Mouse (Mus musculus) megakaryocyte, embryonic 14.5 days (primary cell): Measurements from ENCODE around the gene Asprv1.
A peak's percentile ranks its signal among the peaks of the same experiment; 100 is the strongest.

ENCODE experiments used
- FLI1 ChIP-seq: IDR thresholded peaks from 2 replicates; pipeline ENCODE4 v1.6.1; 2012; ENCODE audit warnings: low read length, inconsistent platforms, mixed read lengths
- GATA1 ChIP-seq: IDR thresholded peaks from 3 replicates; pipeline ENCODE4 v1.6.1; 2012; ENCODE audit warnings: mixed read lengths, low read length, inconsistent platforms, borderline replicate concordance

DNA sequence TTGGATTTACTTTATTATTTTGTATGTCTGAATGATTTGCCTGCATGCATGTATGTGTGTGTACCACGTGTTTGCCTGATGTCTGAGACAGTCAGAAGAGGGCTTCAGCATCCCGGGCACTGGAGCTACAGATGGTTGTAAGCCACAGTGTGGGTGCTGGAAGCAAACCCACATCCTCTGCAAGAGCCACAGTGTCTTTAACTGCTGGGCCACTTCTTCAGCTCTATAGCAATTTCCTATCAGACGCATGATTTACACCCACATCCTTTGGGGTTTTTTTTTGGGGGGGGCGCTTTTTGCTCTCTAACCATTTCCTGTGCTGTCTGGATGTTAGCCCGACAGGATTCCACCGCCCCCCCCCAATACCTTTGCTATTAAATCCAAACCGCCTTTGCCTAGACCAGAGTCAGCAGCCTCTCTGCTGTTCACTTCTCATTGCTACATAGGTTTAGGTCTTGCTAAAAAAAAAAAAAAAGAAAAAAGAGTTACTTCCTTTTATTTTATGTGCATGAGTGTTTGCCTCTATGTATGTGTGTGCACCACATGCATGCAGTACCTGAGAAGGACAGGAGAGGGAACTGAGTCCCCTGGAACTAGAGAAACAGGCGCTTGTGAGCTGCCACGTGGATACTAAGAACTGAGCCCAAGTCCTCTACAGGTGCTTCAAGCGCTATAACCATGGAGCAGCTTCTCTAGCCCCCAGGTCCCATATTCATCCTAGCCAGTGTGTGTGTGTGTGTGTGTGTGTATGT, 34.6 kb upstream of the Asprv1 start:
- TF ChIP-seq GATA1 (no peak), FLI1 (0 out of 2 replicates have a peak, but pooled peaks have one; percentile 28)
